Mouse (Mus musculus) lung, adult 2 months (tissue): ENCODE results near the gene Stim1.

Source experiments
- CTCF ChIP-seq: fragments of 200-500 bp; IDR thresholded peaks from 2 replicates; pipeline ENCODE4 v1.5.1; 2011; ENCODE audit warnings: mild to moderate bottlenecking, low read length, control low read depth; ENCODE audit not compliant: insufficient read depth
- POLR2A ChIP-seq: fragments of 200-500 bp; IDR thresholded peaks from 2 replicates; pipeline ENCODE4 v1.6.1; 2011; ENCODE audit warnings: low read depth, mild to moderate bottlenecking, control low read depth, low read length, borderline replicate concordance; ENCODE audit errors: extremely low read depth

GRCm38 (mm10) chr7:102330270-102330669, 62.7 kb downstream of the Stim1 start:
- TF ChIP-seq CTCF (no peak), POLR2A (no peak)
